Mouse (Mus musculus) lung, embryonic 16.5 days (tissue): ENCODE measurements around the gene B4galnt2. TPM values are rescaled to one million over a fixed set of nuclear protein-coding genes. Genes with fewer than 3 reads are reported as not detected.

Source experiments
- ATAC-seq: fragments of 200-750 bp; cut with Nextera tagmentation; 2 replicates; pipeline ENCODE4 v1.8.0; 2017; ENCODE audit warnings: low read depth, mild to moderate bottlenecking, moderate library complexity
- H3K27ac ChIP-seq: fragments of 300-500 bp; sonication (generic); 2 replicates; pipeline ENCODE4 v1.5.1; 2014; ENCODE audit warnings: mild to moderate bottlenecking, control low read depth, low read length
- H3K27me3 ChIP-seq: fragments of 300-500 bp; sonication (generic); 2 replicates; pipeline ENCODE4 v1.6.1; 2014; ENCODE audit warnings: low read depth, low read length, mixed read lengths; ENCODE audit not compliant: control insufficient read depth, insufficient read depth
- H3K36me3 ChIP-seq: fragments of 300-500 bp; sonication (generic); 2 replicates; pipeline ENCODE4 v1.6.1; 2014; ENCODE audit warnings: low read length; ENCODE audit not compliant: control insufficient read depth, insufficient read depth
- H3K4me1 ChIP-seq: fragments of 300-500 bp; sonication (generic); replicated peaks from 2 replicates; pipeline ENCODE4 v1.6.1; 2014; ENCODE audit warnings: low read length, mixed read lengths; ENCODE audit not compliant: control insufficient read depth, insufficient read depth
- H3K4me2 ChIP-seq: fragments of 300-500 bp; sonication (generic); 2 replicates; pipeline ENCODE4 v1.6.1; 2014; ENCODE audit warnings: low read depth, low read length, control low read depth
- H3K4me3 ChIP-seq: fragments of 300-500 bp; sonication (generic); 2 replicates; pipeline ENCODE4 v1.5.1; 2014; ENCODE audit warnings: mild to moderate bottlenecking, low read length, control low read depth
- H3K9ac ChIP-seq: fragments of 300-500 bp; sonication (generic); 2 replicates; pipeline ENCODE4 v1.6.1; 2014; ENCODE audit warnings: low read length, control low read depth
- H3K9me3 ChIP-seq: fragments of 300-500 bp; sonication (generic); 2 replicates; pipeline ENCODE4 v1.6.1; 2016; ENCODE audit warnings: low read length; ENCODE audit not compliant: control insufficient read depth
- WGBS: fragments of 180-500 bp; shearing (Covaris S2); extraction: QIAGEN DNeasy Blood & Tissue Kit; methylation state at CpG from one replicate; pipeline ENCODE4 v1.1.7; 2014; 5-methylcytosine and 5-hydroxymethylcytosine counted together
- polyA plus RNA-seq: library from polyadenylated mRNA; unstranded; fragments of >200 nt; fragmentation: Nextera tagmentation; extraction: Ambion mirVana; gene quantifications from 2 replicates; pipeline ENCODE4 v1.2.1, GENCODE M21; 2015

B4galnt2 gene
- polyA plus RNA-seq, 1 experiment from 2014 or later: 0.16 TPM

GRCm38 (mm10) chr11:95837059-95837458 lies 77.6 kb downstream of the B4galnt2 start, which contains the start of gene Gngt2:
Gene Gngt2 (plus strand): TSS chr11:95837216.
- peak; percentile 73 for ATAC-seq
- Histone ChIP-seq H3K4me3 (no peak within 1 kb of the TSS), H3K4me1 (peaks cover 40% of the 10 kb centered on the region), H3K27ac (peak within 1 kb of the TSS; percentile 84), H3K9ac (no peak within 1 kb of the TSS), H3K36me3 (no peaks in the 10 kb centered on the region), H3K27me3 (peaks cover 26% of the 10 kb centered on the region), H3K9me3 (no peaks in the 10 kb centered on the region), H3K4me2 (peak within 1 kb of the TSS; percentile 13)
- 15% methylated on average over 10 of the region's 10 CpGs for WGBS

- Histone ChIP-seq H3K27ac (peak overlapping the region; percentile 84), H3K4me1 (peaks cover 40% of the 10 kb centered on the region), H3K4me2 (no peak overlapping the region), H3K9ac (no peak overlapping the region), H3K4me3 (no peak overlapping the region), H3K36me3 (no peaks in the 10 kb centered on the region), H3K27me3 (peaks cover 30% of the 10 kb centered on the region), H3K9me3 (no peaks in the 10 kb centered on the region)
- ATAC-seq: peak; percentile 10; the same call in 1 of the 2 replicates
- WGBS: 29% methylated on average over 6 of the region's 6 CpGs
Measured at GRCm38 (mm10) chr11:95836433-95836832, 78.3 kb downstream of the B4galnt2 start.

DNA sequence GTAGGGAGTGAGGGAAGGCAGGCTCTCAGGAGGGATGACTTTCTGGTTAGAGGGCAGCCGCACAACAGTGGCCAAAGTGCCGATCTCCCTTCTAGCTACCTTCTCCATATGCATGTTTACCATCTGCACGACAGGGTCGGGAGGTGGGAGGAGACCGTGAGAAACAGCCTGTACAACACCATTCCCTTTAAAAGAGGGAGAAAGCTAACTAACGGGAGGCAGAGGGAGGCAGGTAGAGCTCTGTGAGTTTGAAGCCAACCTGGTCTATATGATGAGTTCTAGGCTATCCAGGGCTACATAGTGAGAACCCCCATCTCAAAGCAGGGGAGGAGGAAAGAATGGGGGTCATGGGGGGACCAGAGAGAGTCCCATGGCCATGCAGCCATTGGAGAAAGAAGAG lies 78.9 kb downstream of the B4galnt2 start:
- no peaks in the 10 kb centered on the region for H3K36me3 ChIP-seq
- H3K4me1 ChIP-seq: peaks cover 45% of the 10 kb centered on the region
- ATAC-seq: no peak
- H3K27me3 ChIP-seq: peaks cover 37% of the 10 kb centered on the region
- H3K4me3 ChIP-seq: no peak overlapping the region
- peak overlapping the region; percentile 14 for H3K27ac ChIP-seq
- no peak overlapping the region; the same call in 1 of the 2 replicates for H3K4me2 ChIP-seq
- H3K9ac ChIP-seq: no peak overlapping the region
- no peaks in the 10 kb centered on the region for H3K9me3 ChIP-seq
- 29% methylated on average over 6 of the region's 6 CpGs for WGBS

DNA sequence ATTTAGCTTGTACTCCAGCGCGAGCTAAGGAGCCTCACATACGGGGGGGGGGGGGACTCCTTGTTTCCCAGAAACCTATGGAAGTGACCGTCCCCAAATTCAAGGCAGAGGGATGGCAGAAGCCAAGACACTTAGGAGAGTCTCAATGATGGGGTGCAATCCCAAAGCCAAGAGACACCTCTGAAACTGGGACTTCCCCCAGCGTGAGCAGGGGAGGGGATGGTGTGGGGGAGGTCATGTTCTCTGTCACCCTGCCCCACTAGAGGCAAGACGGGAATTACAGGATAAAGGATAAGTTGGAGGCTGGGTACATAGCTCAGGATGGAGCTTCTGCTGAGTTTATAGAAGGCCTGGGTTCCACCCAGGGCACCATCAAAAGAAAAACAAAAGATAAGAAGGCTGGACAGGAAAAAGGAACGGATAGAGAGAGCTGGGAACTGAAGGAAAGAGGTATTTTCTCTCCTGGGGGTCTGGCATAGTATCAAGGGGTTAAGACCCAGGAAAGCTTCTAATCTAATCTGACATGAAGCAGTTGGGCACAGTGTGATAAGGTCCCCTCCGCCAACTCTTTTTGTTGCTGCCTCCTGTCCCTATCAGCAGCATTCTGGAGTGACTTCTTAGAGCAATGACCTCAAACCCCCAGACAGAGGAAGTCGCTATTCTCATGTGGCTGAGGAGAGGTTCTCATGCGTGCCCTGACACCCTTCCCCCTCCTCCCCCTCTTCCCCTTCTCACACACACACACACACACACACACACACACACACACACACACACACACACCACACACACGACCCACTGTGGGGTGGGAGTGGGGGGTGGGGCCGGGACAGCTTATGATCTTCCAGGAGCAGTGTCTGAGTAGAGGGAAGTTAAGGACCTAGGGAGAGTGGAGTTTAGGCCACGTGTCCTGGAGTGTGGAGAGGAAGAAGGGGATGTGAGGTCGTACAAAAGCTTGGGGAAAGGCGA lies 79.7 kb downstream of the B4galnt2 start:
- peaks cover 45% of the 10 kb centered on the region for H3K27me3 ChIP-seq
- peak overlapping the region; percentile 18 for H3K27ac ChIP-seq
- ATAC-seq: no peak
- no peak overlapping the region for H3K4me3 ChIP-seq
- no peaks in the 10 kb centered on the region for H3K36me3 ChIP-seq
- no peaks in the 10 kb centered on the region for H3K9me3 ChIP-seq
- H3K9ac ChIP-seq: 0 out of 2 replicates have a peak overlapping the region, but pooled peaks have one; percentile 29
- H3K4me2 ChIP-seq: peak overlapping the region; percentile 40
- peaks cover 53% of the 10 kb centered on the region for H3K4me1 ChIP-seq
- 13% methylated on average over 15 of the region's 15 CpGs for WGBS

DNA sequence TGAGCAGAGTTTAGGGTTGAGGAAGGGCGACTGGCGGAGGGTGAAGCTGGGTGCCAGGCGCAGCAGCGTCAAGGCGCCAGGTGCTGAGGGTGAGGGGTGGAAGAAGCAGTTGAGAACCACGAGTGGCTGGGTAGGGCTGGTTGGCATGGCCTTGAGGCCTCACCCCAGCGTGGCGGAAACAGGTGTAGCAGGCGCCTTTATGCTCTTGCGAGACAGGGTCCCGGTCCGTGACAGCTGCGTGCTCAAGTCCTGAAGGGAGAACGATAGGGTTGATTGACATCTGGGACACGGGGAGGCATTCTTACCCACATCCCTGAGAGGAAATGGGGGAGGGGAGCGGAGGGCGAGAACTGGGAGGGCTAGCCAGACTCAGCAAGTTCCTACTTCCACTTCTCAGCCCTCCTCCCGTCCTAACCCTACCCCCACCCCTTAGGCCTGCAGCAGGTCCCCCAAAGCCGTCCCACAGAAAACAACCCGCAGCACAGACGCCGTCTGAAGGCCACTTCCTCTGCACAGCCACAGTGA lies 80.5 kb downstream of the B4galnt2 start:
- Histone ChIP-seq H3K4me1 (peaks cover 54% of the 10 kb centered on the region), H3K9me3 (no peaks in the 10 kb centered on the region), H3K27me3 (peaks cover 53% of the 10 kb centered on the region), H3K27ac (peak overlapping the region; percentile 32; the same call in 1 of the 2 replicates), H3K4me3 (0 out of 2 replicates have a peak overlapping the region, but pooled peaks have one; percentile 2), H3K36me3 (no peaks in the 10 kb centered on the region), H3K4me2 (peak overlapping the region; percentile 40), H3K9ac (0 out of 2 replicates have a peak overlapping the region, but pooled peaks have one; percentile 29)
- peak; percentile 30 for ATAC-seq
- WGBS: 8% methylated on average over 22 of the region's 22 CpGs

DNA sequence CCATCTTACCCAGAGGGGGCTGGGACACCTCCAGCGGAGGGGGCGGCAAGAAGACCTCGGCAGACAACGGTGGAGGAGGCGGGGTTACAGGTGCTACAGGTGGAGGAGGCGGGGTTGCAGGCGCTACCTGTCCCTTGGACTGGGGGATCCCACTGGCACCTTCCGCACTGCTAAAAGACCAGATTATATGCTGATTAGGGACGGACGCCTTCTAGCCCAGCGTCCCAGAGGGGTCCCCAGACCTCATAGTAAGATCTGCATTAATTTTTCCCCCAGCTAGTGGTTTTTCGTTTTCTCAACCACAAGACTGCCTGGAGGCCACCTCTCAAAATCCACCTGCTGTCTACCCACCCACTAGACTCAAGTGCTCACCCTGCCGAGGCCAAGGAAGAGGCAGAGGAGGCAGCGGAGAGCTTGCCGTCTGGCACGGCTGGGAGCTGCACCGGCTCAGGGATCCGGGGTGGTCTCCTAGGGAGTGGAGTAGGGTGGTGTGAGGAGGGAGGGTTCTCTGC lies 81.0 kb downstream of the B4galnt2 start:
- Histone ChIP-seq H3K4me1 (peaks cover 54% of the 10 kb centered on the region), H3K9ac (0 out of 2 replicates have a peak overlapping the region, but pooled peaks have one; percentile 29), H3K9me3 (no peaks in the 10 kb centered on the region), H3K4me2 (peak overlapping the region; percentile 40), H3K4me3 (no peak overlapping the region), H3K27me3 (peaks cover 58% of the 10 kb centered on the region), H3K36me3 (no peaks in the 10 kb centered on the region), H3K27ac (peak overlapping the region; percentile 32; the same call in 1 of the 2 replicates)
- WGBS: 11% methylated on average over 18 of the region's 18 CpGs
- ATAC-seq: peak; percentile 9

DNA sequence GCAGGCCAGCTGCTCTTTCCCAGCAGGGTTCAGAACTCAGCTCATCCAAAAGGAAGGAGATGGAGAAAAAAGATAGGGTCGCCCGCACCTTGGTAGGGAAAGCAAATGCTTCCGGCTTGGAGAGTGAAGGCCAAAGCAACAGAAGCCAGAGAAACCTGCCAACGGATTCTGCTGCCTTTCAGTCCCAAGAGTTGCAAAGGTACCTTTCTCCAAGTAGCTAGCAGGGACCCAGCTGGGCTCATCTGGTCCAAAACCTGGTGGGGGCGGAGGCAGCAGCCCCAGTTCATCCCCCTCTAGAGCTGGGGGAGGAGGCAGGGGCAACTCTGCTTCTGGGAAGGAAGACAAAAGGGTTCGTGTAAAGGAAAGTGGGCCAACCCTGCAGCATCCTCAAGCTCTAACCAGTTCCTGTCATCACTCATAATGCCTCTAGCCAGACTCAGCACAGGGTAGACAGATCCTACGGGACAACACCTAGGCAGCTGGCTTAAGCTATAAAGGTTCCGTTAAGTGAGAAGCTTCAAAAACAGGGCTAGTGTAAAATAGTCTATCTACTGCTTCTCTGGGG lies 81.6 kb downstream of the B4galnt2 start:
- Histone ChIP-seq H3K9me3 (no peaks in the 10 kb centered on the region), H3K9ac (no peak overlapping the region), H3K27ac (no peak overlapping the region), H3K36me3 (no peaks in the 10 kb centered on the region), H3K4me1 (peaks cover 52% of the 10 kb centered on the region), H3K27me3 (peaks cover 64% of the 10 kb centered on the region), H3K4me3 (no peak overlapping the region), H3K4me2 (no peak overlapping the region; the same call in 1 of the 2 replicates)
- ATAC-seq: no peak
- 29% methylated on average over 8 of the region's 8 CpGs for WGBS

DNA sequence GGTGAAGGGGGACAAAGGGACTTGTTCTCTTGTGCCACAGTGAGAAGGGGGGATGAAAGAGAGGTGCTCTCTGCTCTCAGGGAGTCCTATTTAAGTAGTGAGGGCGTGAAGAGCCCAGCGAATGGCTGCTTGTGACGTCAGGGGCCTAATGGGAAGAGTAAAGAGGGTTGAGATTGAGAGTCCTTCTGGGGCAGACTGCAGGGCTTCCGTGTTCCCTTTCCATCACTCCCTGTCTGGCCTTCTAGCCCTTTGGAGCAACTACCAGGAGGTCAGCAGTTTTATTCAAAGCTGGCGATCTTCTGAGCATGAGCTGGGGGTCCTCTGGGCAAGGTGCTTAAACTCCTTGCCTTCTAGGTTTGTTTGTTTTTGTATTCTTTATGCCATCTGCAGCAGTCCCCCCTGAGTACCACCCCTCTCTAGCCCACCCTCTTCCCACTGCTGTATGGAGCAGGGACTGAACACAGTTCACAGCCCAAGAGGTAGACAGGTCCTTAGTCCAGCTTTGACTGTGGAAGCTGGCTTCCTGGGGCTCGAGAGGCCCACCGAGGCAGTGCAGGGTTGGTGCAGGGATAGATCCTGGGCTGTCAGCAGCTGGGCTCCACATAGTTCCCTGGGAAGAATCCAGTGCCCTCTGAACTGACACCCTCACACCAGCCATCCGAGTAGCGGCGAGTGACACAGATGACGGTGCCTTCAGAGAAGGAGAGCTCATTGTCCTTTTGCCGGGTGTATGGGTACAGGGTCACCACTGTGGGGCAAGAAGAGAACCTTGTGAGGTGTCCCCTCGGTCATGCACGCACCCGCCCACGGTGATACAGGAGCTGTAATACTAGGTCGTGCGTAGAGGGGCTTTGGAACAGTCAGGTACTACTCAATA lies 82.3 kb downstream of the B4galnt2 start:
- no peak overlapping the region for H3K27ac ChIP-seq
- H3K9ac ChIP-seq: no peak overlapping the region
- no peak overlapping the region for H3K4me2 ChIP-seq
- peaks cover 49% of the 10 kb centered on the region for H3K4me1 ChIP-seq
- no peak overlapping the region for H3K4me3 ChIP-seq
- no peaks in the 10 kb centered on the region for H3K9me3 ChIP-seq
- 53% methylated on average over 18 of the region's 18 CpGs for WGBS
- H3K36me3 ChIP-seq: no peaks in the 10 kb centered on the region
- peaks cover 64% of the 10 kb centered on the region for H3K27me3 ChIP-seq
- ATAC-seq: no peak
